Mouse (Mus musculus) left cerebral cortex, postnatal 10 days (tissue): ENCODE data around the gene Ankfy1. TPM values are rescaled to one million over a fixed set of nuclear protein-coding genes. Genes with fewer than 3 reads are reported as not detected.
"Not testable (repeated sequence)": the region's sequence is repeated elsewhere in the genome, so short reads cannot be mapped to it uniquely, and the experiment has no call there.

Experiments
- DNase-seq, 2 experiments: peaks; one replicate each; pipeline ENCODE4 v3.0.0; 2021 to 2022; ENCODE audit warnings: low spot score in 2 of 2, mixed read lengths in 1 of 2; ENCODE audit errors: extremely low spot score in 1 of 2
- intact Hi-C: fragments of 180-260 bp; cut with DNase I; formaldehyde crosslinking; loops from one replicate; pipeline ENCODE4 v1.15.1; 2025
- total RNA-seq, 2 experiments: library from RNA; stranded (reverse); gene quantifications; 2 replicates each; pipeline ENCODE4 v1.2.3; 2021

The Ankfy1 gene
- total RNA-seq, 2 experiments from 2014 or later, result 39.7 to 44.2 TPM

DNA sequence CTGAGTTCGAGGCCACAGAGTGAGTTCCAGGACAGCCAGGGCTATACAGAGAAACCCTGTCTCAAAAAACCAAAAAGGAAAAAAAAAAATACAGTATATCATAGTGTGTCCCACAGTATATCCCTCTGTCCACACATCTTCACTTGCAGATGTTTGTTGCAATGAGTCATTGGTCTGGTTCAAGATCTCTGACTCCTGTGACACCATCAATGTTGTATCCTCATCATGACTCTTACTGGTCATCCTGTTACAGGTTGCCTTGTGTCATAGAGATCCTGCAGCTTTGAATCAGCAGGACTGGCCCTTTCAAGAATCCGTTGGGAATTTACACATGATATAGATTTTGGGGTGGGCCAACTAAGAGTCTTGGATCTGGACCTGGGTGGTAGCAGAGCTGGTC is 15.3 kb downstream of the Ankfy1 start:
- intact Hi-C loops, result not testable (repeated sequence)

DNA sequence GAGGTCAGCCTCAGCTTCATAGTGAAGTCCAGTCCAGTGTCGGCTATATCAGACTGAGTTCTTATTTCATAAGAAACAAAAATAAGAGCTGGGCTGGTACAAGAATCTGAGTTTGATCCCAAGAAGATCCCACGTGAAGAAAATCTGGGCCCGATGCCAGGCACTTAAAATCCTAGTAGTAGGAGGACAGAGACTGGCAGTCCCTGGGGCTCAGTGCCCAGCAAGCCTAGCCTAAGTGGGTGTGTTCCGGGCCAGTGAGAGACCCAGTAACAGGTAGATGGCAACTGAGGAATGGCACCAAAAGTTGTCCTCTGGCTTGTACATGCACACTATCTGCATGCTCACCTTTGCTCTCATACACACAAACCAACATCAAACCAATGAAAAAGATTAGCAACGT is 22.9 kb downstream of the Ankfy1 start:
- peak; percentile 37 to 57 for DNase-seq
- intact Hi-C loops, result no loop called here

More for the DNA sequence above, 15.3 kb downstream of the Ankfy1 start:
- not testable (repeated sequence) for DNase-seq

- intact Hi-C loops, result no loop called here
- DNase-seq, result no peak
Observed at GRCm38 (mm10) chr11:72718161-72718560, 28.4 kb downstream of the Ankfy1 start.

- intact Hi-C loops, result loop anchor here (5.0 kb wide), 1 partner anchor 151 kb away; no protein-coding TSS in a partner anchor
- no peak for DNase-seq
Observed at GRCm38 (mm10) chr11:72723165-72723564, 33.4 kb downstream of the Ankfy1 start.

- intact Hi-C loops, result loop anchor here (5.0 kb wide), 1 partner anchor 152 kb away; no protein-coding TSS in a partner anchor
- no peak for DNase-seq
Observed at GRCm38 (mm10) chr11:72723871-72724270, 34.1 kb downstream of the Ankfy1 start.

DNA sequence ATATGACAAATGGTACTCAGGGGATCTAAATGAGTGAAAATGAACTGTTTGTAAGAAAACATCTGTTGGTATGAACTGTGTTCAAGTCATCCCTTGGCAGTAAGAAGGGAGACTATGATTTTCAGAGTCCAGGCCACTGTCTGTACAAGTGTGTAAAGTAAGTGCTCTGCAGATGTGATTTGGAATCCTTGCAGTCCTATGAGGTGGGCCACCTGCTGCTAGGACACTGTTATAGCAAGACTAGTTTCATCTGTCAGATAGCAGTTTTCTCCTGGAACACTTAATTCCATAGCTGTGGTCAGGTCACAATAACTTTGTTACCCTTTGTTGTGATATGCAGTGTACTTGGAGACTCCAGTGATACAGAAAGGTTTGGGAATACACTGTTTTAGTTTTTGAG is 36.2 kb downstream of the Ankfy1 start:
- intact Hi-C loops, result no loop called here
- no peak for DNase-seq

- no peak for DNase-seq
- intact Hi-C loops, result no loop called here
Observed at GRCm38 (mm10) chr11:72733736-72734135, 43.9 kb downstream of the Ankfy1 start.

DNA sequence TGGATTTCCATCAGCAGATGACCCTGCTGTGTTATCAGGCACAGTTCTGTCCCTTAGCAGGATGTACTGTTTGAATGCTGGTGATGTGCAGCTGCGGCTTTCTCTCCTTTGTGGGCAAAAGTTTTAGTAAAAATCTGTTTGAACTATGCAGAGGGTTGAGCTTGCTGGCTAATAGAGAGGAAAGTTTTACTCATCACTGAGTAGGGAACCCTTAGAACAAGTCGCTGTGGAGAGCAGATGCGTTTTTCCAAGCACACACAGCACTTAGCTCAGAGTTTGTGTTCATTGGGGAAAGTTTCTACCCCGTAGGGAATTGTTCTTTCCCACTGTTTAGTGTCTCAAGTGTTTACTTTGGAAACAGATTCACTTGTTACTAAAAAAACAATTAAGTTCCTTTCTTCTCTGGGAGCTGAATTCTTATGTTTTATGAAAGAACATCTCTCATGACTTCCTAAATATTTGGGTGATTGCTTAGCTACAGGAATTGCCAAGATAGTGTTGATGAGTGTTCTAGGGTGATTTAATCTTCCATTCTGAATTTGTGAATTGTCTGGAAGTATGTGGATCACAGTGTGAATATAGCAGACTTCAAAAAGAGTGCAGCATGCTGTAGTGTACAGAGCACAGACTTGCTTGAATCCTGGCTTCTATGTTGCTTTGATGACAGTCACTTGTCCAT is 45.2 kb downstream of the Ankfy1 start:
- intact Hi-C loops, result no loop called here
- no peak for DNase-seq

DNA sequence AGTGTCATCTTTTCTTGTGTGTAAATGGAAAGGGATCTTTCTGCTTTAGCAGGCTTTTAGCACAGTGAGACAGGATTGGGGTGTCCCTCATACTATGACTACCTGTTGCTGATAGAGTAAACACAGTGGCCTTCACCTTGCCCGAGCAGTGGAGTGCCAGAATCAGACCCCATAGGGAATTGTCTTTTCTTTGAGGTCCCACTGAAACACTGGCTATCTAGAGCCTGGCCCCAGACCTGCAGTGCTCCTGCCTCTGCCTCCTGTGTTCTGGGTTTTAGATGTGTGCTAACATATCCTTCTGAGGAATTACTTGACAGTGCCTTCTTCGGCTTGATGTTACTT is 45.7 kb downstream of the Ankfy1 start:
- intact Hi-C loops, result no loop called here
- no peak for DNase-seq

DNA sequence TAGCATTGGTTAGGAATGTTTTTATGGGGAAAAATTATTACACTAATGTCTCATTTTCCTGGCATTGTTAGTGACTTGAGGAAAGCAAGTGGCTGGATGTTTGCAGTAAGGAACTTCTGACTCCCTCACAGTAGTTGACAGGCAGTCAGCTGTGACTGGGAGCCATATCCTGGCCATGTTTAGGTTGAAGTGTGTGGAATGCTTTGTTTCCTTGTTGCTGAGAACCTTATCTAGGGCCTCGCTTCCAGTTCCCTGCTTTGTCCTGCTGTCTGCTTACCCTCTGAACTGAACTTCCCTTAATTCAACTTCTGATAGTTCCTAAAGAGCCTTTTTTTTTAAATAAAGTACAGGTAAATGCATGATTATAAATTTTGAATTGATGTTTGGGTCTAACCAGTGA is 46.5 kb downstream of the Ankfy1 start:
- intact Hi-C loops, result no loop called here
- no peak for DNase-seq

- DNase-seq, intact Hi-C loops: not testable (repeated sequence)
Observed at GRCm38 (mm10) chr11:72737517-72737916, 47.7 kb downstream of the Ankfy1 start.

DNA sequence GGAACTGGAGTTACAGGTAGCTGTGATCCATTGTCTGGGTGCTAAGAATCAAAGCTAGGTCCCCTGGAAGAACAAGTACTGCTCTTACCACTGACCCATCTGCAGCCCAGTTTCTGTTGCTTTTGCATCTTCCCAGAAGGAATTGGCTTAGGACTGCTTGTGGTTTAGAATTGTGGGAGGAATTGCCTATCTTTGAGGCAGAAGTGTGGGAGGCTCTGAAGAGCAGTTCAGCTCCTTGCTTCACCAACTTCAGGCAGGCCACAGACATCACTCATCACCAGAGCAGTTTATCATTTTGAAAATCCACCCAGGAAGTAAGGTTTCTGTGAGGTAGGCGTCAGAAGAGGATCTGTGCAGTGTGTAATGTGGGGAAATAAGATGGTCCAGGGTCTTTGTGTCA is 49.2 kb downstream of the Ankfy1 start:
- intact Hi-C loops, result no loop called here
- no peak for DNase-seq

DNA sequence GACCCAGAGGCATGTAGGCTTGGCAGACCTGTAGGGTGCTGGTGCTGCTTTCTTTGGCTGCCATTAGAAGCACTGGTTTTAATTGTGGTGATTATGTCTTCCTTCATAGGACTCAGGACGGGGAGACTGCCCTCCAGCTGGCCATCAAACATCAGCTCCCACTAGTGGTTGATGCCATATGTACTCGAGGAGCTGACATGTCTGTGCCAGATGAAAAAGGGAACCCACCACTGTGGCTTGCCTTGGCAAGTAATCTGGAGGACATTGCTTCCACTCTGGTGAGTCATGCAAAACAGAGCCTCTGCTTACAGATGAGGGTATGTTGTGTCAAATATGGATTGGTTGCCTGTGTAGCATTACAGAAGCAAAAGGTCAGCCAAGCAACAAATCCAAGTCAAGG is 62.1 kb downstream of the Ankfy1 start:
- DNase-seq, result no peak
- intact Hi-C loops, result loop anchor here (10.0 kb wide), 1 partner anchor 163 kb away; no protein-coding TSS in a partner anchor

GRCm38 (mm10) chr11:72758316-72758715 is 68.5 kb downstream of the Ankfy1 start:
- intact Hi-C loops, result loop anchor here (10.0 kb wide), 1 partner anchor 156 kb away; no protein-coding TSS in a partner anchor
- no peak for DNase-seq

GRCm38 (mm10) chr11:72759581-72759980 is 69.8 kb downstream of the Ankfy1 start:
- no peak for DNase-seq
- intact Hi-C loops, result loop anchor here (10.0 kb wide), 1 partner anchor 155 kb away; no protein-coding TSS in a partner anchor

- DNase-seq, result no peak
- intact Hi-C loops, result no loop called here
Observed at GRCm38 (mm10) chr11:72760781-72761180, 71.0 kb downstream of the Ankfy1 start.

- DNase-seq, result no peak
- intact Hi-C loops, result no loop called here
Observed at GRCm38 (mm10) chr11:72764270-72764669, 74.5 kb downstream of the Ankfy1 start.

DNA sequence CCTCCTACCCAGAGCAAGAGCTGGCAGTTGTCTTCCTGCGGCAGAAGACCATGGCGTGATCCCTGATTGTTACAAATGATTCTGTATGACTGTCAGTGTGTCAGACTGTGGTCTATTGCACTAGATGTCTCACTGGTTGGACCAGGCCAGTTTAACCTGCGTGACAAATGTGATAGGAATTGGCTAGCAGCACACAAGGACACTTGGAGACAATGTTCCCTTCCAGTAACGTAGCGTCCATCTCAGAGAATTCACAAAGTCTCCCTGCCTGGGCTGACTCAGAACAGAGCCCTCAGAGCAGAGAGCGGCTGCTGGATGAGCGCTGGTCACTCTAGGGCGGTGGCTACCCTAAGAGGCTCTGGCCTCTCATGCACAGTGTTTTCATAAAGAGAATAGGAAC is 77.9 kb downstream of the Ankfy1 start:
- no peak for DNase-seq
- intact Hi-C loops, result no loop called here

DNA sequence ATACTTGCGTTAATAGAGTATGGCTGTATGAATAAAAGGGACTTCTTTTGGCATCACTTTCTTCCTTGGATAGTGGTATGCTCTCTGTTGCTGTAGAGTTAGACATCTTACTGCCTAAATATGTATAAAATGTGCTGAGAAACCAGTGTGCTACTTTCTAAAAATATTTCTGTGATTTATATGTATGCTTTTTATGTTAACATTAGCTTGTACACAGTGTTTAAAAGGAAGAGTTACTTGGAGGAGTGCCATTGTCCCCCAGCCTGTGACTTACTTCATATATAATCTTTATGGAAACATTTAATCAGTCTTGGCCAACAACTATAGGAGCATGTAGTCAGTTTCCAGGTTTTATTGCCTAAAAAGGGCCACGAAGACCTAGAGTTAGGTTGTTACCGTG is 79.3 kb downstream of the Ankfy1 start:
- DNase-seq, result peak in 1 of 2 experiments; percentile 49
- intact Hi-C loops, result no loop called here

- peak in 1 of 2 experiments; percentile 33 for DNase-seq
- intact Hi-C loops, result no loop called here
Observed at GRCm38 (mm10) chr11:72770324-72770723, 80.5 kb downstream of the Ankfy1 start.

DNA sequence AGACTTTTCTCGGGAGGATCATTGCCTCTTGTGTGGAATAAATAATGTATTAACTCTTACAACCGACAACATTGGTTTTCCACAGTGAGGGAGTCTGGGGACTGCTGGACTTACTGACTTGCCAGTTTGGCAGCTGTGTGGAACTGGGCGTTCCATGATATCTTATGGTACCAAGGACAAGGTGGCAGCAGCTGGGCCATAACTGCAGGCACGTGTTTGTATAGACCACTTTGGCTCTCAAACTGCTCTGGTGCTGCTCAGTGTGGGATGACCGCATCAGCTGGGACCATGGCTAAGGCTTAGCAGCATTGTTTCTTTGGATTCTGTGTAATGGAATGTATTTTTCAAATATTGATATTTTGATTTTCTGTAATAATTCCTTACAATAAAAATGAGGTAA is 81.0 kb downstream of the Ankfy1 start:
- no peak for DNase-seq
- intact Hi-C loops, result no loop called here
